Mouse (Mus musculus) MEL (cell line): ENCODE results near the gene Pear1. TPM values are rescaled to one million over a fixed set of nuclear protein-coding genes. Genes with fewer than 3 reads are reported as not detected.

ENCODE experiments used
- DNase-seq: peaks from one replicate; pipeline ENCODE4 v3.0.0; 2011; ENCODE audit warnings: low read depth, low spot score
- H3K27ac ChIP-seq: 2 replicates; pipeline ENCODE4 v1.5.1; 2012; ENCODE audit warnings: low read depth, mild to moderate bottlenecking, control low read depth, low read length, moderate library complexity; ENCODE audit not compliant: control insufficient read depth
- H3K27me3 ChIP-seq, 2 experiments: fragments of 150-350 bp in 1 of 2; sonication (generic) in 1 of 2; 2 replicates each; pipeline ENCODE4 v1.6.1; 2012; ENCODE audit warnings: low read length in 2 of 2, mild to moderate bottlenecking in 2 of 2, improper control_type of control experiment in 1 of 2, moderate library complexity in 1 of 2; ENCODE audit not compliant: insufficient read depth in 2 of 2, control insufficient read depth in 1 of 2
- H3K36me3 ChIP-seq, 2 experiments: 2 replicates each; pipeline ENCODE4 v1.6.1; 2012 to 2014; ENCODE audit warnings: low read length in 2 of 2, improper control_type of control experiment in 1 of 2, inconsistent platforms in 1 of 2, mild to moderate bottlenecking in 1 of 2; ENCODE audit not compliant: insufficient read depth in 2 of 2, control insufficient read depth in 1 of 2
- H3K4me1 ChIP-seq, 2 experiments: fragments of 150-350 bp in 1 of 2; sonication (generic) in 1 of 2; 2 replicates each; pipeline ENCODE4 v1.6.1; 2012; ENCODE audit warnings: low read length in 2 of 2, improper control_type of control experiment in 1 of 2, mild to moderate bottlenecking in 1 of 2; ENCODE audit not compliant: insufficient read depth in 2 of 2, control insufficient read depth in 1 of 2
- H3K4me3 ChIP-seq, 2 experiments: fragments of 150-350 bp in 1 of 2; sonication (generic) in 1 of 2; 2 replicates each; pipeline ENCODE4 v1.5.1; 2012; ENCODE audit warnings: low read depth in 2 of 2, low read length in 2 of 2, mild to moderate bottlenecking in 2 of 2, moderate library complexity in 2 of 2, control low read depth in 1 of 2, improper control_type of control experiment in 1 of 2; ENCODE audit not compliant: control insufficient read depth in 1 of 2, insufficient read depth in 1 of 2
- H3K79me2 ChIP-seq: 2 replicates; pipeline ENCODE4 v1.6.1; 2012; ENCODE audit warnings: mild to moderate bottlenecking, low read length, moderate library complexity; ENCODE audit not compliant: control insufficient read depth, poor library complexity, insufficient read depth
- H3K9ac ChIP-seq: 2 replicates; pipeline ENCODE4 v1.6.1; 2012; ENCODE audit warnings: low read depth, mild to moderate bottlenecking, control low read depth, low read length, moderate library complexity; ENCODE audit not compliant: control insufficient read depth, poor library complexity, severe bottlenecking
- H3K9me3 ChIP-seq: fragments of 150-350 bp; sonication (generic); replicated peaks from 2 replicates; pipeline ENCODE4 v1.6.1; 2012; ENCODE audit warnings: mild to moderate bottlenecking, low read length, improper control_type of control experiment, moderate library complexity; ENCODE audit not compliant: insufficient read depth
- BHLHE40 ChIP-seq: IDR thresholded peaks from 2 replicates; pipeline ENCODE4 v1.6.1; 2012; ENCODE audit warnings: low read depth, mild to moderate bottlenecking, inconsistent platforms, low read length, improper control_type of control experiment, borderline replicate concordance
- CTCF ChIP-seq, 3 experiments: IDR thresholded peaks in 2 of 3; conservative IDR thresholded peaks in 1 of 3; 2 replicates each; pipeline ENCODE4 v1.5.1; 2011 to 2012; ENCODE audit warnings: low read length in 3 of 3, low read depth in 2 of 3, mild to moderate bottlenecking in 2 of 3, improper control_type of control experiment in 1 of 3, inconsistent platforms in 1 of 3, mixed read lengths in 1 of 3, moderate library complexity in 1 of 3; ENCODE audit not compliant: control insufficient read depth in 1 of 3, insufficient read depth in 1 of 3, poor library complexity in 1 of 3, severe bottlenecking in 1 of 3
- ETS1 ChIP-seq: IDR thresholded peaks from 2 replicates; pipeline ENCODE4 v1.6.1; 2012; ENCODE audit warnings: low read depth, mild to moderate bottlenecking, inconsistent platforms, low read length, improper control_type of control experiment, moderate library complexity
- GABPA ChIP-seq: IDR thresholded peaks from 2 replicates; pipeline ENCODE4 v1.6.1; 2012; ENCODE audit warnings: low read depth, mild to moderate bottlenecking, inconsistent platforms, low read length, improper control_type of control experiment, moderate library complexity
- KAT2A ChIP-seq: conservative IDR thresholded peaks from 2 replicates; pipeline ENCODE4 v1.6.1; 2012; ENCODE audit warnings: low read depth, low read length, improper control_type of control experiment, inconsistent platforms
- MAX ChIP-seq: IDR thresholded peaks from 2 replicates; pipeline ENCODE4 v1.6.1; 2011; ENCODE audit warnings: low read length, improper control_type of control experiment
- MEF2A ChIP-seq: IDR thresholded peaks from 2 replicates; pipeline ENCODE4 v1.6.1; 2014; ENCODE audit warnings: low read depth, mild to moderate bottlenecking, inconsistent platforms, low read length, improper control_type of control experiment; ENCODE audit not compliant: poor library complexity, insufficient replicate concordance, severe bottlenecking; ENCODE audit errors: extremely low read depth
- MYB ChIP-seq: IDR thresholded peaks from 2 replicates; pipeline ENCODE4 v1.6.1; 2011; ENCODE audit warnings: mild to moderate bottlenecking, low read depth, low read length, improper control_type of control experiment
- NELFE ChIP-seq: IDR thresholded peaks from 2 replicates; pipeline ENCODE4 v1.6.1; 2011; ENCODE audit warnings: low read depth, low read length, improper control_type of control experiment
- NRF1 ChIP-seq: IDR thresholded peaks from 2 replicates; pipeline ENCODE4 v1.6.1; 2014; ENCODE audit warnings: low read depth, mild to moderate bottlenecking, inconsistent platforms, low read length, improper control_type of control experiment, moderate library complexity; ENCODE audit not compliant: poor library complexity, insufficient read depth, severe bottlenecking
- POLR2AphosphoS2 ChIP-seq: IDR thresholded peaks from 2 replicates; pipeline ENCODE4 v1.6.1; 2011; ENCODE audit warnings: low read length, improper control_type of control experiment
- POLR2AphosphoS5 ChIP-seq: IDR thresholded peaks from 2 replicates; pipeline ENCODE4 v1.6.1; 2012; ENCODE audit warnings: low read depth, borderline replicate concordance, mild to moderate bottlenecking, inconsistent platforms, low read length, moderate library complexity, mixed read lengths
- RAD21 ChIP-seq: IDR thresholded peaks from 2 replicates; pipeline ENCODE4 v1.6.1; 2011; ENCODE audit warnings: mild to moderate bottlenecking, low read depth, low read length, improper control_type of control experiment
- RCOR1 ChIP-seq: IDR thresholded peaks from 2 replicates; pipeline ENCODE4 v1.6.1; 2012; ENCODE audit warnings: low read depth, mild to moderate bottlenecking, inconsistent platforms, low read length, improper control_type of control experiment
- TAL1 ChIP-seq: IDR thresholded peaks from 2 replicates; pipeline ENCODE4 v1.6.1; 2012; ENCODE audit warnings: mild to moderate bottlenecking, inconsistent platforms, low read length, moderate library complexity, mixed read lengths
- TBP ChIP-seq: IDR thresholded peaks from 2 replicates; pipeline ENCODE4 v1.8.0; 2011; ENCODE audit warnings: low read depth, low read length, improper control_type of control experiment
- UBTF ChIP-seq: IDR thresholded peaks from 2 replicates; pipeline ENCODE4 v1.6.1; 2012; ENCODE audit warnings: low read depth, mild to moderate bottlenecking, inconsistent platforms, low read length, improper control_type of control experiment, moderate library complexity, borderline replicate concordance; ENCODE audit not compliant: insufficient read depth
- USF2 ChIP-seq, 2 experiments: IDR thresholded peaks; 2 replicates each; pipeline ENCODE4 v1.6.1; 2011 to 2012; ENCODE audit warnings: improper control_type of control experiment in 2 of 2, low read length in 2 of 2, borderline replicate concordance in 1 of 2, inconsistent platforms in 1 of 2, low read depth in 1 of 2, mild to moderate bottlenecking in 1 of 2; ENCODE audit not compliant: insufficient read depth in 1 of 2
- ZC3H11A ChIP-seq: IDR thresholded peaks from 2 replicates; pipeline ENCODE4 v1.6.1; 2012; ENCODE audit warnings: low read depth, mild to moderate bottlenecking, inconsistent platforms, low read length, improper control_type of control experiment
- ZKSCAN1 ChIP-seq: IDR thresholded peaks from 2 replicates; pipeline ENCODE4 v1.6.1; 2012; ENCODE audit warnings: low read depth, mild to moderate bottlenecking, inconsistent platforms, low read length, improper control_type of control experiment, moderate library complexity
- polyA plus RNA-seq, 2 experiments: library from polyadenylated mRNA; stranded (reverse) in 1 of 2; unstranded in 1 of 2; fragments of >175 nt in 1 of 2; fragments of >200 nt in 1 of 2; gene quantifications; 2 replicates each; pipeline versions ENCODE4 v1.2.1 to v1.2.4; 2012; ENCODE audit warnings: low replicate concordance in 2 of 2, low read depth in 1 of 2; ENCODE audit not compliant: insufficient read length in 2 of 2, insufficient read depth in 1 of 2, missing spikeins in 1 of 2
- total RNA-seq: library from RNA; depleted of rRNA; stranded (reverse); fragments of 300-350 nt; gene quantifications from 2 replicates; pipeline ENCODE4 v1.2.3, GENCODE M21; 2012

The Pear1 gene
- total and polyA plus RNA-seq, 3 experiments, result 0.35 to 1.0 TPM; not detected in 1

GRCm38 (mm10) chr3:87796736-87797334 is 27.3 kb downstream of the Pear1 start, which contains the start of gene Insrr:
Gene Insrr (plus strand): TSS chr3:87796951.
- Histone ChIP-seq H3K27me3 (peaks cover 0 to 10% of the 10 kb centered on the region in 2 experiments; a peak in 3 of 4 replicates), H3K4me3 (no peak within 1 kb of the TSS), H3K9me3 (no peaks in the 10 kb centered on the region), H3K79me2 (no peaks in the 10 kb centered on the region), H3K4me1 (peaks cover 0 to 11% of the 10 kb centered on the region in 2 experiments; a peak in 2 of 4 replicates), H3K9ac (no peak within 1 kb of the TSS), H3K36me3 (peaks cover 0 to 2% of the 10 kb centered on the region in 2 experiments; a peak in 1 of 4 replicates), H3K27ac (no peak within 1 kb of the TSS)
- no peak for DNase-seq
- no peak for TF ChIP-seq NRF1
- TF ChIP-seq TAL1, result no peak
- TF ChIP-seq CTCF (IDR thresholded peaks at IDR 0.05 in 2 of 3, conservative IDR thresholded peaks at IDR 0.05 in 1 of 3; ENCODE audit: control insufficient read depth in 1 of 3, insufficient read depth in 1 of 3, low read depth in 2 of 3, low read length in 3 of 3, poor library complexity in 1 of 3, severe bottlenecking in 1 of 3), result no peak
- no peak for TF ChIP-seq RAD21
- TF ChIP-seq UBTF, result no peak
- no peak for TF ChIP-seq ZC3H11A
- no peak for TF ChIP-seq NELFE
- no peak for TF ChIP-seq MAX
- TF ChIP-seq ETS1, result no peak
- no peak for TF ChIP-seq BHLHE40
- no peak for TF ChIP-seq KAT2A
- no peak for TF ChIP-seq USF2 (IDR thresholded peaks at IDR 0.05; ENCODE audit: borderline replicate concordance in 1 of 2, insufficient read depth in 1 of 2, low read depth in 1 of 2, low read length in 2 of 2)
- TF ChIP-seq MYB, result no peak
- no peak for TF ChIP-seq TBP
- no peak for TF ChIP-seq MEF2A
- TF ChIP-seq ZKSCAN1, result no peak
- TF ChIP-seq GABPA, result no peak
- TF ChIP-seq RCOR1, result no peak
- no peak for TF ChIP-seq POLR2AphosphoS2
- no peak for TF ChIP-seq POLR2AphosphoS5
